Mouse (Mus musculus) left cerebral cortex, adult 18-20 months (tissue): ENCODE measurements around the gene Dlgap1. TPM values are rescaled to one million over a fixed set of nuclear protein-coding genes. Genes with fewer than 3 reads are reported as not detected.

Source experiments
- DNase-seq, 2 experiments: peaks; one replicate each; pipeline ENCODE4 v3.0.0; 2021 to 2022; ENCODE audit warnings: low spot score in 2 of 2, mixed read lengths in 1 of 2
- total RNA-seq, 2 experiments: library from RNA; stranded (reverse); gene quantifications; 2 replicates each; pipeline ENCODE4 v1.2.3; 2021

Dlgap1 gene
- total RNA-seq, 2 experiments from 2014 or later = 457 to 464 TPM

DNA sequence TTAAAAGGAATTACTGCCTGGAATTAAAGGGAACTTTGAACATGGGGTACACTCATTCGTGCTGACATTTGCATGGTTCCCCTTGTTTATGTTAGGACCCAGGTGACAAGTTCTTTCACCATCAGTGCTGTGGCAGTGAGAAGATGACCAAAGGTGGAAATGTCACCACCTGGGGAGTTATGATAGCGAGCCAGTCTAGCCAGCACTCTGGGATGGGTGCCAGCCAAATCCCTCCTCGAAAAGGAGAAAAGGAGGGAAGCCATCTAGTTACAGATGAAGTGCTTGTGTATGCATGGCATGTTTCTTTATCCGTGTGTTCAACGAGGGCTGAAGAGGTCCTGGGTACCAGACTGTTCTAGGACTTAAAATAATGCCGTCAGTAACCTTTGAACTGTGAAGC lies 643.3 kb downstream of the Dlgap1 start:
- DNase-seq = no peak

DNA sequence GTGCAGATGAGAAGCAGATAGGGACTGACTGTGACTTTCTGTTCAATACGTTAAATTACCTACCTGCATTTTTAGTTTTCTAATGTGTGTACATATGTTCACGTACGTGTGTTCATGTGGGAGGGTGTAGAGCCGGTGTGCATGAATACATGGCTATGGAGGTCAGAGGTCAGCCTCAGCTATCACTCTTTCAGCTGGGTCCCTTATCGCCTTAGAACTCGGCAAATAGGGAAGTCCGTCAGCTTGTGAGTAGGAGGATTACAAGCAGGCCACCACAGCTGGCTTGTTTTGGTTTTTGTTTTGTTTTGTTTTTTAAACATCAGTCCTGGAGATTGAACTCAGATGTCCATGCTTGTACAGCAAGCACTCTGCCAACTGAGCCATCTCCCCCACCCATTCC lies 645.0 kb downstream of the Dlgap1 start:
- no peak for DNase-seq

DNA sequence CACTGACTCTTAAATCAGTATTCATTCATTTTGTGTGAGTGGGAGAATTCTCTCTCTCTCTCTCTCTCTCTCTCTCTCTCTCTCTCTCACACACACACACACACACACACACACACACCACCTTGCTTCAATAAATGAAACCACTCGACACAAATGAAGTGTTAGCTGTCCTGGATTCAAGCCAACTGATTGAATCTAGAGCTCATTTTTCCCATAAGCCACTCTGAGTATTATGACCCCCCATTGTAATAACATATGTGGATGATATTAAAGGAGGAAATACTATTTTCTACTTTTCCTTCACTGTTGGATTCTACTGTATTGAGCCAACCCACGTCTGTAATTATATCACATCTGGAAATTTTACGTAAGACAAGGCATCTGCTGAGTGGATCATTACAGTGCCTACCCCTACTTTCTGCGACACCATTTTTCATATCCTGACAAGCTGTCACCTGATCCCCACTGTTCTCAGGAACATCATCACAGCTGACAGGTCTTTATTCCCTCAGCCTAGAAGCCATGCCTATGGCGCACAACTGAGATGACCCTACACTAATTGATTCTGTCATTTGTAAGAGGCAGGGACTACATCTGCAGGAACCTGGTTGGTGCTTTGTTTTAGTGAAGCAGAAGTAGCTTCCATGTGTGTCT lies 645.7 kb downstream of the Dlgap1 start:
- no peak for DNase-seq

DNA sequence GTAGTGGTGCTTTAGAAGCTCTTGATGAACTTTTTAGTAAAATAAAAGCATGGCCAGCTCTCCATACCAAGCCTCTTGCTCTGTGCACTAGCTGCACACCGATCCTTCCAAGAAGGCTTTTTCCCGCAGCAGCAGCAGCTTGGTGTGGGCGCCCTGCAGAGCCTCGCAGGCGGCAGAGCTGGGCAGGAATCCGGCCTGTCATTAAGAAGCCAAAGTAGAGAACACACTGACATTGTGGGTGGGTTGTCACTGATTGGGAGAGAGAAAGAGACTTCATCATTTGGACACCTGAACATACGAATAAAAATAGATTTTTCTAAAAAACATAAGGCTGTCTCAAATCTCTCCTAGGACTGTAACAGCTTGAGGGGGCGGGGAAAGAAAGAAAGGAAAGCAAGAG lies 653.6 kb downstream of the Dlgap1 start:
- DNase-seq = peak; percentile 61 to 84

DNA sequence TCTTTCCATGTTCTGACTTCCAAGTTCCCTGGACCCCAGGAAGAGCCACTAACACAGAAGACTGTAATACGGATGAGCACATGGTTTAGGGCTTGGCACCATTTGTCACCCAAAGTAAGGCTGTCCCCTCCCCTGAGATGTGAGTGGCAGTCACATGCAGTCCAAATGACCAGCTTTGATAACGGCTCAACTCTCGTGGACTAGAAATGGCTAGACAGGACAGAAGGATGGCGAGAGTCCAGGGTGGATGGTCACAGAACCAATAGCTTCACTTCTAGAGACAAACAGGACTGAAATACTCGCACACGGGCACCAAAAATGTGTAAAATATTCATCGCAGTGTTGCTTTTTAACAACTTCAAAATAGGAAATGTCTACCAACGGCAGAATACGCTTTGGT lies 657.5 kb downstream of the Dlgap1 start:
- no peak for DNase-seq

DNA sequence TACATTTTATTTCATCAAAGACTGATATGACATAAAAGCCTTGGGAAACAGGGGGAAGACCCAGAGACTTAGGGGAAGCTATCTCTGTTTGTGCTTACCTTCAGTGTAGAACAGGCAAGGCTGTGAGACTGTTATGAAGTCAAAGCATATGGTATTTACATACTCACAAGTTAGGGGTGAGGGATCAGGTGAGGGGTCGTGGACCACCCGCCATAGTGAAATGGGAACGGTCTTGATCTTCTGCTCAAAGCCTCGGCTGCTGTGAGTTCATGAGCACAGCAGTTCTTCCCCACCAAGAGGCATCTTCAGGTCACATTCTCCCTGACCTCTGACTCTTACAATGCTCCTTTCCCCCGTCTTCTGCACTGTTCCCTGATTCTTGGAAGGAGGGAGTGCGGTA lies 658.1 kb downstream of the Dlgap1 start:
- no peak for DNase-seq

DNA sequence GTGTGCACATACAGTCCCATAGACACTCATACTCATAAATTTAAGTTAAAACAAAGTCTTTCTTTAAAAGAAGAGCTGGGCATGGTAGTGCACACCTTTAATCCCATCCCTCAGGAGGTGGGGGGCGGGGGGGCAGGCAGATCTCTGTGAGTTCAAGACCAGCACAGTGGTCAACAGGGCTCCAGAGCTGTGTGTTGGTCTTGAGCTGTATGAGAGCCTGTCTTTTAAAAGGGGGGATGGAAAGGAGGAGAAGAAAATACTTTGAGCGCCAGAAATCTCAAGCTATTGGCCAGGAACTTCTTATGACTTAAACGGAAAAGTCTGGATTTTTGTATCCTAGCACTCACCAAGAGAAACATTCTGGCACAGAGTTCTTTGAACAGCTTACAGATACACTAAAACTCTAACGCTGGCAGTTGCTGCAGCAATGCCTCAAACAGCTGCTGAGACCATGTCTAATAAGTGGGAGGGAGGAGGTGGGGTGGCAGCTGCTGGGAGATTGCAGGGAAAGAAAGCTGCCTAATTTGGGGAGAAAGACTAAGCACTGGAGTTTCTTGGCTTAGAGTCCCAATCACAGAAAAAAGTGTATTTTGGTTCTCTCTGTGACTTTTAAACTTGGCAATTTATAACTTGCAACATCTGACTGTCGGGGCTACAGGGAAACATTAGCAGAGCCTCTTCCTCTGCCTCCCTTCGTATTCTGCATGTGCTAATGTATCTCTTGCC lies 660.9 kb downstream of the Dlgap1 start:
- peak; percentile 64 to 75 for DNase-seq

DNA sequence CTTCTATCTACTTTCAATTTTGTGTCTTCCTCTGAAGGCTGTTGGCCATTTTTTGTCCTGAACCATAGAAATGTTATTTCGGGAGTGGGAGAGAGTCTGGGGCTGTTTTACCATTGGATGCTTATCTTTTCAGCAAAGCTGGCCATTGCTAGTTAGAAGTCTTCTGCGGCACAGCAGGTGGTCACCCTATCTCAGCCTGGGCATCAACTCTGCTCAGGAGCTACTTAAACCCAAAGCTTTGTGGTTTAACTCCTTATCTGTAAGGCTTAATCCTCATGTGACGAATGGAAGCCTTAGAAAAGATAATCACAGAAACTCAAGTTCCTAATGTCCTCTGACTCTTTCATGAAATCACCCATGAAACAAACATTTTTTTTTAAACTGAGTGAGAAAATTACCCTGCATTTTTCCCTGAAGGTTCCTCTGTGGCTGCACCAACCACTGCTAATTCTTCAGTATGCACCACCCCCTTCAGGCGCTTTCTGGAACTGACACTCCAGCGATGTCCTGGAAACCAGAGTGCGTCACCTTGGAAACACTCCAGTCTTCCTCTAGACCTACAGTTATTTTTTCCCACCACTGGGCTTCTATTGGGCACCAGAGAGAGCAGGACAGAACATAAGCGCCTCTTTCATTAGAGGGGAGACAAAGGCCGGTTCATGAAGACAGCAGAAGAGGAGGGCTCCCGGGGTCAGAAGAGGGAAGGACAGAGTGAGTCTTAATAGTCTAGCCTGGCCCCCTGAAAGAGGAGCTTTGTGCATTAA lies 664.5 kb downstream of the Dlgap1 start:
- peak; percentile 86 to 88 for DNase-seq

DNA sequence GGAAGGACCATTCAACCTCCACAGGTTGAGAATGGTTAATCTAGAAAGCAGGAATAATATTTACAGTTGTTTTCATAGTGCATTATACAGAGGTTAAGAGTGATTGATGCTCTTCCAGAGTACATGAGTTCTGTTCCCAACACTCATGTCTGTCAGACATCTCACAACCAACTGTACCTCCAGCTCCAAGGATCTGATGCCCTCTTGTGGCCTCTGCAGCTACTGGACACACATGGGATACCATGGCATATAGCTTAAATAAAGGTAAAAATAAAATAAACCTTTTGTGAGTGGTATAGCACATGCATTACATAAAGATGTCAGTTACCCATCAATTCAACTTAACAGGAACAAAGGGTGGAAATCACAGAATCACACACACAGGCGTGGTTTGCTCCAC lies 674.3 kb downstream of the Dlgap1 start:
- DNase-seq = no peak

DNA sequence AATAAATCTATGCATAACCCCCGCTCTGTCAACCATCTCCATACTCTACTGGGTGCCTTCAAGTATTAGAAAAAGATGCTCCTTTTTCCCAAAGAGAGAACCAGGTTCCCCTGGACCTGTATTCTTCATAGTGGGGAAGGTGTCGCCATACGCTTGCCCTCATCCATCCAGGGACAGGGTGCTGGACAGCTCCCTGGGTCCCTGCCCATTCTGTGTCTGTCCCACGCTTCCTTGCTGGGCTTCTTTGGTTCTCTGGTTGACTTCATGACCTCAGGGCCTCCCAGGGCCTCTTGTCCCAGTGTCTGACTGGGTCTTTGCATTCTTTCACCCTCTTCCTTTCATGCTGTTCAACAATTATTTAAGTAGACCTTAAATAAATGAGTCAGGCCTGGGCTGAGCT lies 677.8 kb downstream of the Dlgap1 start:
- no peak for DNase-seq

DNA sequence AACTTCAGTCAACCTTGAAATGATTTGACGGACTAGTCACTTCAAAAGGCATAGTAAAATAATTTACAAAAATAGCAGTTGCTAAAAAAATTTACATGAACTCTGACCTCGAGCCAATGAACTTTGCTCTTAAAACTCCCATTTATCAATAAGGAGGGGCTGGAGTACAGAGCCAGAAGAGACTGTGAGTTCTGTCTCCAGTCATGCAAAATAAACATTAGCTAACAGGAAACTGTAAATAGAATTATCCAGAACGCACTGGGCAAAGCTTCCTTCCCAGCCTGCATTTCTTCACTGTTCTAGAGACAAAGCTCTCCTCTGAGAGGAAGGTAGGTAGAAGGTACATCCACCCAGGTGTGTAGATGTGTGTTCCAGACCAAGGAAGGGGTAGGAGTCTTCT lies 692.5 kb downstream of the Dlgap1 start:
- DNase-seq = no peak

DNA sequence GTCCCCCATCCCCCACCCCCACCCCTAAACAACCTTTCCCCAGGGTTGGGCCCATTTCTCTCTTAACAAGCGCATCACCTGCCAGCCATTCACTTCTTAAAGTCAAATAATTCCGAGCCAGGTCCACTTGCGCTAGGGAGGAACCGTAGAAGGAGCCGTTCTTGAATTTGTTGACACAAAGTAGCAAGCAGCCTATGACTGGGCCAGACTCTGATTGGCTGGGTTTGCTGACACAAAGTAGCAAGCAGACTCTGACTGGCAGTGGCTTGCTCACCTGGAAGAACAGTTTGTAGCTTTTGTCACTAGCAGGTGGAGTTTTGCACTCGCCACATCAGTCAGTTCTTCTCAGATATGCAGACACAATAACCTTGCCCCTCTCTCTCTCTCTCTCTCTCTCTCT lies 695.1 kb downstream of the Dlgap1 start:
- DNase-seq = no peak

DNA sequence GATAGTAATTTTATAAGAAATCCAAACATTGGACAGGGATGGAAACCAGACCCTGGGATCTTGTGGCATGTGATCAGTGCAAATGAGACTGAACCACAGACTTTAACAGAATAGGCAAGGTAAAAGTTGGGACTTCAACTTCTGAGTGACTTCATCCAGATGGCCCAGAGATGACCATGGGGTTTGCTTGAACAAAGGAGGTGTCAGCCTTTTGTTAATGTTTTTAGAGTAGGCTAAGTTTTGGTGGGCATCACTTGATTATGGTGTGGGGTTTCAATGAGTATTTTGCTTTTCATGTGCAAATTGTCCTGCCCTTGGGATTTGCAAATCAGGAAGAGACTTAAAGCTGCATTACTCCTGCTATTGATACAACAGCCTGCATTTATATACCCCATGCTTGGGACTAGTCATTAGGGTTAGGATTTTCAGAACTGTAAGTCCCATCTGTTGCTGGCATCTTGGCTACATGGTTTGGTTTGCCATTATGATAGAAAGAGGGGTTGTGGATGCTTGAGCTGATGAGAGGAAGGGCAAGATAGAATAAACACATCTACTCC lies 695.7 kb downstream of the Dlgap1 start:
- no peak for DNase-seq

DNA sequence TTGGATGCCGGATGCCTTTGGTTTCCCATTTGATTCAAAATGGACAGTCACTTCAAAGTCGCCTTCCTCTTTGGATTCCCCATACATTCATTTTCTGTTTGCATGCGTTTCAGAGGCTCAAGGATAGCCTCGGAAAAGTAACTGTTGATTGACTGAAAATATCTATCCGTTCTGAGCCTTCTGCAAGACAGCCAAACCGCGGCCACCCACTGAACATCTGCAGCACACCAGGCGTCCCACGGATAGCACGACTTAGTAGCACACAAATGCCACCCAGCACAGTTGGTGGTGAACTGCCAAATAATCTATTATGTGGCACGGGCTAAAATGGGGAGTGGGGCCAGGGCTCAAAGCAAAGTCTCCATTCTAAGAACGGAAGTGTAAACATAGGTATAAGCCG lies 705.1 kb downstream of the Dlgap1 start:
- DNase-seq = peak; percentile 71 to 81

DNA sequence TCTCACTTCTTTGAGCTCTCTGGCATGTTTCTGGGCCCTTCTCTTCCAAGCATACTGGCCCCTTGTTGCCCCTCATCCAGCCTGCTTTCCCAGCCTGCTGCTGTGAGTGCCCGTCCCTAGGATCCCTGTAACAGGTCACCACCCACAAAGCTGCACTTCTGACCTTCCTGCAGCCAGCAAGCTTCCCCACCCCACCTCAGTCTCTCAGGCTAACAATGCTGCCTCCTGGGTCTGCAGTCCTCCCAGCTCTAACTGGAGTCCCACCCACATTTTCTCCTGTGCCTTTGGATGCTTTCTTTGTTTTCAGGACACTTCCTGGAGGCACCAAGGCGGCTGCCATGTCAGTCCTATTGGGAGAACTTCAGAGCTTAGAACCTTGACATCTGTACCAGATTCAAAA lies 707.6 kb downstream of the Dlgap1 start:
- no peak for DNase-seq

DNA sequence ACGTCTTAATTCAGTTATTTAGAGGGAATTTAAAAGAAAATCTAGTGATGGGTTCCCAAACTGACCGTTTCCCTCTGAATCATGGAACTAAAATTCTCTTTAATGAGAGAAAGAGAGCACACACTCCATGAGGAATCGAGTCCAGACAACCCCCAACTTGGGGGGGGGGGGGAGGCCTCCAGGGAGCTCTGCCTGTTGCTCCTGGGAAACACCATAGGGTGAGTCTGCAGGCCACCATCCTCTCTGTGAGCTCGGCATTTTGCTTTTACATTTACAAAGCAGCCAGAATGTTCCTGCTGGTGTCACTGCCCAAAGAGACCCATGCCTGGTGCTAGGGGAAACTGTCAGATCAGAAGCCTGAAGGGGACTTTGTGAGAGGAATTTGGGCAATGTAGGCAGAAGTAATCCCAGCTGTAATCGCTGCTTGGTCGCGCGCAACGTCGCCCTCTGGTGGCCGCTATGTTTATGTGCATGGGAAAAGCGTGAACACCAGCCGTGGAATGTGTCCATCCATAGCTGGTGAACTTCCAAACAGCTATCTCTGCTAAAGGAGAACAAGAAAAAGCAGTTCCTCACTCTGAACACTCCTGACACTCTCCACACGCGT lies 714.8 kb downstream of the Dlgap1 start:
- peak; percentile 85 to 87 for DNase-seq

DNA sequence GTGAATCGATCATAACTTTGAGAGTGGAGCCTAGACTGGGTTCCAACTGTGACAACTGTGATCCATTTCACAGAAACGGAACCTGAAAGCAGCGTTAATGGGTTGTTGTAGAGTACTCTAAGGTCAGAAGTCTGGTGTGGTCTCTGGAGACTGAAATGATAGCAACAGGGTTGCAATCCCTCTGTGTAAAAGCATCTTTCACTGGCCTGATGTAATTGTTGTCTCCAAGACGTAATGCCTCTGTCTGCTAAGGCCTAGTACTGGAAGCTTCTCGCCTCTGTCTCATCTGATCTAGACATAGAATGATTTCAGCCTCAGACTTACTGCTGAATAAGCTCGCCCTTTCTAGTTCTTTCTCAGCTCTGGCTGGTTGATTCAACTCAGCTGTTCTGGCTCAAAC lies 721.3 kb downstream of the Dlgap1 start:
- no peak for DNase-seq

DNA sequence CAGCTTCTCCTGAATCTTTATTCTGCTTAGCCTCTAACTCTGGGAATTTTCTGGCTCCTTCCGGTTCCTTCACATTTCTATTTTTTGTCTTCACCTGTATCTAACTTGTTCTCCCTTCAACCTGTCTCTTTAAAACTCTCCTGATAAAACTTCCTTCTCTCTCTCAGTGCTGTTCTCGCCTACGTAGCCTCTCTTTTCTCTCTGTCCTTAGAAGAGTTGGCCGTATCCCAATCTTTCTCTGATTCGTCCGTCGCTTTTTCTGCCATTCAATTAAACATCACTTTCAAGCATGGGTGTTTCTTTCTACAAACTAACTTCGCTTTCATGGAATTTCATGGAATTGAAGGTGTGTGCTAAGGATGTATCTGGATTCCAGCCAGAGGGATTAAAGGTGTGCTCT lies 721.7 kb downstream of the Dlgap1 start:
- DNase-seq = no peak

DNA sequence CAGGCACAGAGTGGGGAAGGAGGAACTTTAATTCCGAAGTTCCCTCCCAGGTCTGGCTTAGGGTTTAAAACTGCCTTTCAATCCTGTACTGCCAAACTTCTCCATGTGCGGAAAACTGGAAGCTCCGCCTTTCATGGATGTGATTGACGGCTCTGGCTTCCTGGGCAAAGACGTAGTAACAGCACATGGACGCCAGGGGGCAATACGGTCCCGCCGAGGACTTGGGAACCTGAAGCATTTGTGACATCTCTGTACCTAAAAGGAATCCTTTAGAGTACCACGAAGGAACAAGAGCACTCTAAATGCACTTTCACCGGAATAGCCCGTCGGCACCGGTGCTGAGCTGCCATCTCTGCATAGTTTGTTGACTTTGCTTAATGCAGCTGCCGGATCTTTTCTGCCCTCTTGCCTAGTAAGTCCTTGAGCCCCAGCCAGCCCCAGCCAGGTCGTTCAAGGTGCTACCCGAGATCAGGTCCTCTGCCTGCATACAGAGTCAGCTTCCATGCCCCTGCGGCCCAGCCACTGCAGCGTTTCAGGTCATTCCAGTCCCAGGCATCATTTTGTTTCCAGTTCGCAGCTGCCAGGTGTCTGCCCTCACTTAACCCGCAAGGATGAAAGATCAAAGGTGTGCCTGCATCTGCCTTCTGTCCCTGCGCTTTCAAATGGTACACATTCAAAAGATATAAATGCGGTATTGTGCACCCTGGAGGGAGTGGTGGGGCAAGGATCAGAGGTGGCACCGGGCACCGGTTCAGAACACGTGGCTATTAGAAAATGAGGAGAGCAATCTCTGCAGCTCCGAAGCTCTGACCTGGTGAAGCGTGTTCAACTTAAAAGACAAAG lies 738.3 kb downstream of the Dlgap1 start:
- peak; percentile 81 to 82 for DNase-seq

DNA sequence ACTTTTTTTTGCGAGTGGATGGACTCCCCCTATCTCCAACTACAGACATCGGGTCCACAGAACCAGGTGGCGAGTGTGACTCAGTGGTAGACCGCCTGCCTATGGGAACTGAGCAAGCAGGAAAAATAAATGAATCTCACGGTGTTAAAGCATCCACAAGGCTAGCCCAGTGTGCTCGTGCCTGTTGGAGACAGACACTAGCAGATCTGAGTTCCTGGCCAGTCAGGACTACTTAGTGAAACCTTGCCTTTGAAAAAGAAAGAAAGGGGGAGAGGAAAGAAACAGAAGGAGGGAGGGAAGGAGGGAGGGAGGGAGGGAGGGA lies 738.9 kb downstream of the Dlgap1 start:
- DNase-seq = no peak

DNA sequence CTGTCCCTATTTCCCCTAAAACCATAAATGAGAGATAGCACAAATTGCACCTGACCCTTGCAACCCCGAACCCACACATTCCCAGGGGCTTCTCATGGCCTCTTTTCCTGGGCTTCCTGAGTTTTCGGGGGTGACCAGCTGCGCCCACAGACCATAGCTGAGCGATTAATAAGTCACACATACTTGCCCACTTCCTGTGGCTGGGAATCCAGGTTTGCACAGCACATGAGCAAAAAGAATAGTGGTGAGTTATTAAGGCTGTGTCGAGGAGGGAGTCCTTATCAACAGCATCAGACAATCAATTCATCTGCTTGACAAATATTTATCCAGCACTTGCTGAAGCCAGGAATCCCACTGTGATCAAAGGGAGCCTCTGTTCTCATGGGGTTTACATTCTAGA lies 740.7 kb downstream of the Dlgap1 start:
- no peak for DNase-seq
